Mouse (Mus musculus): ENCODE measurements around the gene Zfp207. TPM values are rescaled to one million over a fixed set of nuclear protein-coding genes. Genes with fewer than 3 reads are reported as not detected.
"Not testable (repeated sequence)": the region's sequence is repeated elsewhere in the genome, so short reads cannot be mapped to it uniquely, and the experiment has no call there.

The Zfp207 gene
- total RNA-seq (2021), result 100 to 1,000 TPM; 193 to 206 TPM

- intact Hi-C loops (cut with DNase I), result no loop called here
These were observed at the start of gene Zfp207 for GRCm38 (mm10) chr11:80383019-80383625. Zfp207 (plus strand) TSS chr11:80383279.

DNA sequence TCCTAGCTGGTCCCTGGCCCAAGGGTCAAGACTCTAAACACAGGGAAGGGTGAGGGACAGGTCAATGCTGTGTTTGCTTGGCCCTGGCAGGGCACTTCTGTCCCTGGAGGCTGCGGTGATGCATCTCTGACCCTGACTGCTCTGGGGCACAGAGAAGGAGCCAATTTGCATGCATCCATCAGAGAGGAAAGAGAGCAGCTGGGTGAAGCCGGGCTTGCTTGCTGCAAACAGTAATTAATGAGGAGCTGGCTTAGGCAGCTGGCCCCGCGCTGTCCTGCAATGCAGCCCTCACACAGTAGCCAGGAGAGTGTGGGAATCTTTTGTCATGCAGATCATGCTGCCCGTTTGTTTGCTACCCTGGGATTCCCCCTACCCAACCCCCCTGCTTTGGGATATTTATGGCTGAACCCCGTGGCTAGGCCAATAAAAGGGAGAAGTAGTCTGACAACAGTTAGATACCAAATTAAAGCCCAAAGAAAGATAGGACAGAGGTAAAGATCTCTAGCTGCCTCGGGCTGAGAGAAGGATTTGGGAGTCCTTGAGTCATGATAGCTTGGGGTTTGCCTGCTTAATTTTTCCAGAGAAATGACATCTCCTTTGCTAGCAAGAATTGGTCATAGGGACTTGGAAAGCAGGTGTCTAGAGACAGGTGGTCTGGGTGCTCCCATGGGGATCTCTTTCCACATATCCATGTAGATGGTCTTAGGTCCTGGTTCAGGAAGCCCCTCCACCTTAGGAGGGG lies 47.3 kb upstream of the Zfp207 start:
- peak; percentile 53 for DNase-seq

More at GRCm38 (mm10) chr11:80383019-80383625, at the start of gene Zfp207:
- DNase-seq, result peak; percentile 99

DNA sequence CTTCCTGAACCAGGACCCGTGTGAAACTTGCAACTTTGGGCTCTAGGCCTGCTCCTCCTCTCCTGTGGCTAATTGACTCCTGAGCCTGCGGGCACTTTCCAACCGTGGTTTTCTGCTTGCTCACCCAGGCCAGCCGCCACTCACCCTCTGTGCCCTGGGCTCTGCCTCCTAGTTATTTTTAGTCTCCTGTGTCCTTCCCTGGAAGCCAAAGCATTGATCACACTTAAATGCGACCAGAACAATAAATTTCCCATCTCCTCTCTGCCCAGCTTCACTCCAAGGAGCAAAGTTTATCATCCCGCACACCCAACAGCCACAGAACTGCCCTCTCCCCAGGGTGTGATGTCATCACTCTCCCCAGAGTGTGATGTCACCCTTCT lies 46.7 kb upstream of the Zfp207 start:
- DNase-seq, result no peak
- intact Hi-C loops (cut with DNase I), result no loop called here

More for the DNA sequence above, 47.3 kb upstream of the Zfp207 start:
- intact Hi-C loops (cut with DNase I), result no loop called here

DNA sequence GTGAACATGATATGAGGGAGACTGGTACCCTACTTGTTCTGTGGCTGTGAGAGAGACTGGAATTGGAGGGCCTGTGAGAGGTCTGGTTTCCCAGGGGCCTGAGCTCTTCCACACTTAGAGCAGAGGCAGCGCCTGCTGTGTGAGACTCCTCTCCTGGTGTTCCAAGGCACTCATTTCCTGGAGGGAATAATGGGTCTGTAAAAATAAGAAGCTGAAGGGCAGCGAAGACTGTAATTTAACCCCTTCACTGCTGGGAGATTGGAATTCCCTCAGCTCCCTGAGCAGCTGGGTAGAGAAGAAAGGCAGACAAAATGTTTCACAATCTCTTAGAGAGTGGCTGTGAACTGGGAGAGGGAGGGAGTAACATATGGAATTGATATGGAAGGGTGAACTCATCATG lies 40.6 kb upstream of the Zfp207 start:
- intact Hi-C loops (cut with DNase I), result no loop called here
- no peak for DNase-seq

DNA sequence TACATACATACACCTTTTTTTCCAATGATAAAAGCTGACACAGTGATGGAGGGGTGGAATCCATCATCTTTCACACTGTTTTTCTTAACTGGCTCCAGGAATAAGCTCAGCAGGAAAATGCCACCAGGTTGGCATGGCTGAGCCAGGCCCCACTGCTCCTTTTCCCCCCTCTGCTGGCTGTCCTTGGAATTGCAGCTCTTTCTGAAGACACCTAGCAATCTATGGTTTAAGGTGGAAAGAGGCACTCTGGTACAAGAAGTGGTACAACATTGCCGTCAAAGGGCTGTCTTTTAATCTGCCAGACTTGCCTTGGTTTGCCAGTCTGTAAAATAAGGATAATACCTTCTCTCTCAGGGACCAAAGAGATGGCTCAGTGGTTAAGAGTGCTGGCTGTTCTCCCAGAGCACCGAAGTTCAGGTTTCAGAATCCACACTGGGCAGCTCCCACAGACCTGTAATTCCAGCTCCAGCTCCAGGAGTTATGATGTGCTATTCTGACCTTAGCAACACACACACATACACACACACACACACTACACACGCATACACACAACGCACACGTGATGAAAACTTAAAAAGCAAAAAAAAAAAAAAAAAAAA lies 31.1 kb upstream of the Zfp207 start:
- intact Hi-C loops (cut with DNase I), result loop anchor here (5.0 kb wide), 2 partner anchors 50 to 65 kb away; partner anchors contain the start of gene Rhbdl3
- DNase-seq, result peak; percentile 92

DNA sequence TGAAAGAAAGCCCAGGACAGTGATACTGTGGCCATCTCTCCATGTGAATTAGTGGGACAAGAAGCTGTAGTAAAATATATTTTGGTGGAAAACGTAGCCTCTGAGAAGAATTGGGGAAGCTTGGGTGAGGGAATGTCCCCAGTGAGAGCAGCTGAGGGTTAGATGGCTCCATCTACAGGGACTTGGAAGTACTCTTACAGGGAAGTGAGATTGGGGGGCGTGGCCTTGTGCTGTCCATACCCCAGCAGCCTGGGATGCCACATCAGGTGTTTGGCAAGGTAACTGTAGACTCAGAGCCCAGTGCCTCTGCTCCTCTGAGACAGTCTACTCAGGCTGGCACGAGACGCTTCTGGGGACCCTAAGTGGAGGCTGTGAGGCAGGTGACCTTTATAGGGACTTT lies 28.2 kb upstream of the Zfp207 start:
- intact Hi-C loops (cut with DNase I), result loop anchor here (5.0 kb wide), 2 partner anchors 53 to 68 kb away; partner anchors contain the start of gene Rhbdl3
- DNase-seq, result no peak

GRCm38 (mm10) chr11:80368949-80369348 lies 14.1 kb upstream of the Zfp207 start:
- DNase-seq, result no peak
- intact Hi-C loops (cut with DNase I), result no loop called here

DNA sequence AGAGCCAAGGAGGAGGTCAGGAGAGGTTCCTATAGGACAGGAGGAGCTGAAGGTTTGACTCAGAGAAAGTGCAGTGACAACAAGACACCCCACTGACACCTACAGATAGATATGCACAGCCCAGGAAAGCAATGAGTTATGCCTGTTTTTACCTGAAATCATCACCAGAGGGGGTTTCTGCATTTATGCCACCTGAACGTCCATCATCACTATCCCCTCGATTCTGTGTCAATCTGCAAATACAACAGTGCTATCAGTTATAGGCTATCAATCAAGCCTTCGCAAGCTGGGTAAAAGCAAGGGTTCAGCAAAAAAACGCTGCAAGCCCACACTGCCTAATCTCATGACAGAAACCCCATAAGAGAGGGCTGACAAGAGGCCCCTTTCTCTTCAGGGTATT lies 6.4 kb upstream of the Zfp207 start:
- intact Hi-C loops (cut with DNase I), result no loop called here
- no peak for DNase-seq

GRCm38 (mm10) chr11:80377712-80378451 lies 5.2 kb upstream of the Zfp207 start, which contains the start of gene 5730455P16Rik:
5730455P16Rik (minus strand) TSS chr11:80378034.
- DNase-seq, result peak; percentile 86
- intact Hi-C loops (cut with DNase I), result no loop called here

DNA sequence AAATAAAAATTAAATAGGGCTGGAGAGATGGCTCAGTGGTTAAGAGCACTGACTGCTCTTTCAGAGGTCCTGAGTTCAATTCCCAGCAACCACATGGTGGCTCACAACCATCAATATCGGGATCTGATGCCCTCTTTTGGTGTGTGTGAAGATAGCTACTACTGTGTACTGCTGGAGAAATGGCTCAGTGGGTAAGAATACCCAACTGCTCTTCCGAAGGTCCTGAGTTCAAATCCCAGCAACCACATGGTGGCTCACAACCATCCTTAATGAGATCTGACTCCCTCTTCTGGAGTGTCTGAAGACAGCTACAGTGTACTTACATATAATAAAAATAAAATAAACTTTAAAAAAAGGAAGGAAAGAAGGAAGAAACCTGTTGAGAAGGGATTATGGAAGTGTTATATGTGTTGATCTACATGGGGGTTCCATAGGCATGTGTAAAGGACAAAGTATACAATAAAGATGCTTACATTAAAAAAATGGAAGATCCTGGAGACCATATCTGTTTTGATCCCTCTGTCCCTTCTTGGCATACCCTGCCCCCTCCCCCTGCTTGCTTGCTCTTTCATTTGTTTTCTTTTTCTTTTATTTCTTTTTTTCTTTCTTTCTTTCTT lies 4.5 kb upstream of the Zfp207 start:
- intact Hi-C loops (cut with DNase I); DNase-seq: not testable (repeated sequence)

DNA sequence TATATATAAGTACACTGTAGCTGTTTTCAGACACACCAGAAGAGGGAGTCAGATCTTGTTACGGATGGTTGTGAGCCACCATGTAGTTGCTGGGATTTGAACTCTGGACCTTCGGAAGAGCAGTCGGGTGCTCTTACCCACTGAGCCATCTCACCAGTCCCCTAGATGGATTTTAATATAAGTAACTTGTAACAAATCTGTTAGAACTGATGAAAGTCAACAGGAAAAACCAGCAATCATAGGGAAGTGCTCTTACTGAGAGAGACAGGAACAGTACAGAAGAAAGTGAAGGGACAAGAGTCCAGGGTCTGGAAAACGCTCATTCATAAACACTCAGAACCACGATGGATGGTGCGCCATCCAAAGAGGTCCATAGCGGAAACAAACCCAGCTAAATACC lies 3.9 kb upstream of the Zfp207 start:
- intact Hi-C loops (cut with DNase I); DNase-seq: not testable (repeated sequence)

DNA sequence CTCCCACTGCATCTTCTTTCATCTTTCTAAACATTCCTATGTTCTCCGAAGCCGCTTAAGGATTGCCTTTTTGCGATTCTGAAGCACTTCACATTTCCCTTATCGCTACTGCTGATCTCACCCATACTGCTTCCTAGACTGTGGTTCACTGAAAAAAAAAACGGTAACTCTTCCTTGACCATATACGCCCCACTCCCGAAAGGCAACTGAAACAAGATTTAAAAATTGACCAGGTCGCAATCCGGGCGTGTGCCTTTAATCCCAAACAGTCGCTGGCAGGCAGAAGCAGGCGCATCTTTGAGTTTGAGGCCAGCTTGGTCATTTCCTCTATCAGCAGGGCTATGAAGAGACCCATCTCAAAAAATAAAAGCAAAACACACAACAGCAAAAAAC lies 457 bp upstream of the Zfp207 start:
- intact Hi-C loops (cut with DNase I), result no loop called here
- DNase-seq, result peak; percentile 15

DNA sequence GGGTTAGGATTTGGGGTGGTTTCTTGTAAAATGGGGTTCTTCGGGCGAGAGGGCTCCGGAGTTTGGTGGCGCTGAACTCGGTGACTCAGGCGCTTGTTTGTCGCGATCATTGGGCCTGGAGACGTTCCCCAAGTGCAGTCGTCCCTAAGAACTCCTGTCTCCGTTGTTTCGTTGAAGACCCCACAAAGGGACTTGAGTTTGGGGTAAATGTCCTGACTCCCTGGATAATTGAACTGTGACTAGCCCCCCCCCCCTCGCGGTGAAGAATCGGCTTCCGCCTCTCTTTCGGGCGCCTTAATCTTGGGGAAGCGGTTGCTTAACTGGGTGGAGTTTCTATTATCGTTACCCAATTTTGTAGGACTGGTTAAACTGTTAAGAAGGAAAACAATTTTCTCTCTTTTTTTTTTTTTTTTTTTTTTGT lies 557 bp downstream of the Zfp207 start:
- intact Hi-C loops (cut with DNase I), result no loop called here
- DNase-seq, result peak; percentile 23

DNA sequence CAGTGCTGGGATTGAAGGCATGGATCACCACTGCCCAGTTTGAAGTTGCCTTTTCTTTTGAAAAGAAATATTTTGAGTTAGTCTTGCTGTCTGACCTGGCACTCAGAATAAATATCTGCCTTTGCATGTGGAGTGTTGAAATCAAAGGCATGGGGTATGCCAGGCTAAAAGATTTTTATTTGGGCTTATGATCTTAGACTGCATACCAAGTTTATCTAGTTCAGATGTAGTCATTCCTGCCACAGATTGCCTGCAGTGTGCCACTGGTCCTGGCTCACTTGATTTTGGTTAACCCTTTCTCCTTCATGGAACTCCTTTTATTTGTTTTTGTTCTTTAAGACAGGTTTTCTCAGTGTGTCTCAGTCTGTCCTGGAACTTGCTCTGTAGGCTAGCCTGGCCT lies 1.4 kb downstream of the Zfp207 start:
- DNase-seq, result no peak
- intact Hi-C loops (cut with DNase I), result no loop called here

DNA sequence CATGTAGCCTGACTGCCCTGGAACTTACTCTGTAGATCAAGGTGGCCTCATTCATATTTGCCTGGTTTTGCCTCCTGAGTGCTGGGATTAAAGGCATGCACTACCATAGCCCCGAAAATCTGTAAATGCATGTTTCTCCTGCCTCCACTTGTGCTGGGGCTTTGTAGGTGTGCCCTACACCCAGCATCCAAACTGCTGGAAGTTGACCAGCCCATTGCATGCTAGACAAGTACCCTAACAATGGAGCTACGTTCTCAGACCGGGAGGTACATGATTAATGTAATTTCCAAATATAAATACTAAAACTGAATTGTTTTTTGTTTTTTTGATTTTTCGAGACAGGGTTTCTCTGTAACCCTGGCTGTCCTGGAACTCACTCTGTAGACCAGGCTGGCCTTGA lies 2.0 kb downstream of the Zfp207 start:
- intact Hi-C loops (cut with DNase I), result no loop called here

GRCm38 (mm10) chr11:80386790-80387189 lies 3.7 kb downstream of the Zfp207 start:
- intact Hi-C loops (cut with DNase I), result no loop called here
- DNase-seq, result no peak

More for the DNA sequence above, 2.0 kb downstream of the Zfp207 start:
- DNase-seq, result no peak

GRCm38 (mm10) chr11:80389885-80390284 lies 6.8 kb downstream of the Zfp207 start:
- intact Hi-C loops (cut with DNase I), result no loop called here
- DNase-seq, result no peak

DNA sequence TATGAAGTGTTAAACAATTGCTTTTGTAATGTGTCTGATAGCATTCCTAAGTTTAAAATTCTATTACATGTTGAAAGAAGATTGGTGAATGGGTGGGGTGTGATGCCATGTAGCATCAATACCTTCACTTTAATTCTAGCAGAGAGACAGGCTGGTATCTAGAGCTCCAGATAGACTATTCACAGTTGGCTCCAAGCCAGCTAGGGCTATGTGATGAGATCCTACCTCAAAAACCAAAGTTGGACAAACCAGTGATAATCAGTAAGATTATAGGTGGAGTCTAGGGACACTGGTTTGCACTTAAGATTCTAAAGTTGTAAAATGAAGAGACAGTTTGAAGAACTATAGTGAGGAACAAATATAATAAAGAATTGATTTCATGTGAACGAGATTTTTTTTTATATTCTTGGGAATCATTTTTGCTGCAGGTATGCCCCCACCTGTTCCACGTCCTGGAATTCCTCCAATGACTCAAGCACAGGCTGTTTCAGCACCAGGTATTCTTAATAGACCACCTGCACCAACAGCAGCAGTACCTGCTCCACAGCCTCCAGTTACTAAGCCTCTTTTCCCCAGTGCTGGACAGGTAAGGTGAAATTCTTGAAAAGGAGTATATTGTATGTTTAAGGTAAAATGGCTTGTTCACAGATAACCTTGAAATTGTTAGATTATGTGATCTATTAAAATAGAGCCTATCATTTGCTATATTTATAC lies 8.5 kb downstream of the Zfp207 start:
- no peak for DNase-seq
- intact Hi-C loops (cut with DNase I), result no loop called here

DNA sequence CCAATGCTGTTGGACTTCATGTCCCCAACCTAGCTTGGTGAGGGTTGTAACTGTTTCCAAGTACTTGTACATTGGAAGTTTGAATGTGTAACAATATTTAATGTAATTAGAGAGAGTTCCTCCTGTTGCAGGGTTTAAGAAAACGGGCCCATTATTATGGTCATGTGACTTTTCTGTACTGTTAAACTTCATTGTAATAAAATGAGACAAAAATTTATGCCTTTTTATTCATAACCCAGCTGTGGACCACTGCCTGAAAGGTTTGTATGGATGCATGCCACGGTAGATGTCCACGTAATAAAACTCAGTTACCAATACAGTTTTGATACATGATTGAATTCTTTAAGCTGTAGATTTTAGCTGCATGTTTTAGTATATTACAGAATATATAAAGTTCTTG lies 12.9 kb downstream of the Zfp207 start:
- intact Hi-C loops (cut with DNase I), result no loop called here
- no peak for DNase-seq

DNA sequence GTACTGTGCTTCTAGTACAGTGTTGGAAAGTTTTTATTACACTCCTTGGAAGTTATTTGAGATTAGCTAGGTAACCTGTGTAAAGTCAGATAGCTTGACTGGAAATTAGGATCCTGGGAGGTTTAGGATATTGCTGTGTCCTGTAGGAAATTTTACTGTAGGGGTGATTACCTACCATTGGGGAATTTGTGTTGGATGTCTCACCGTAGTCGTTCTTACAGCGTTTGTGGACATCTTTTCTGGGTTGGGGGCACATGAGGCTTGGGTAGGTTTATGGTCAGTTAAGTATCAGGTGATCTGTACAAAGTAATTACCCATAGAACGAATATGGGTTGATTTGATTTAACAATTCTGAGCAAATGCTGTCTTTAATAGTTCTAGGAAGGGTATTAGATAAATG lies 13.5 kb downstream of the Zfp207 start:
- intact Hi-C loops (cut with DNase I), result no loop called here
- no peak for DNase-seq
